Mouse (Mus musculus): ENCODE measurements around the gene Tmprss9.

- TF ChIP-seq CTCF (IDR thresholded peaks at IDR 0.05; ENCODE audit: low read depth) (no peak), EP300 (IDR thresholded peaks at IDR 0.05; ENCODE audit: low read depth) (no peak)
Observed at GRCm38 (mm10) chr10:80936135-80936809, 64.6 kb downstream of the Tmprss9 start.
